Mouse (Mus musculus) liver, embryonic 11.5 days (tissue): Measurements from ENCODE around the gene Arsg. TPM values are rescaled to one million over a fixed set of nuclear protein-coding genes. Genes with fewer than 3 reads are reported as not detected.

Source experiments
- ATAC-seq: fragments of 200-750 bp; cut with Nextera tagmentation; replicated peaks from 2 replicates; pipeline ENCODE4 v1.8.0; 2017; ENCODE audit warnings: moderate number of reproducible peaks, mild to moderate bottlenecking, moderate TSS enrichment, moderate library complexity; ENCODE audit not compliant: low FRiP score
- DNase-seq: peaks from one replicate; pipeline ENCODE4 v3.0.0-alpha.2; 2017; ENCODE audit warnings: low spot score
- H3K27ac ChIP-seq: fragments of 300-500 bp; sonication (generic); 2 replicates; pipeline ENCODE4 v1.5.1; 2014; ENCODE audit warnings: mild to moderate bottlenecking, low read depth, low read length, control low read depth
- H3K27me3 ChIP-seq: fragments of 300-500 bp; sonication (generic); replicated peaks from 2 replicates; pipeline ENCODE4 v1.6.1; 2014; ENCODE audit warnings: low read length, mixed read lengths; ENCODE audit not compliant: control insufficient read depth, insufficient read depth
- H3K36me3 ChIP-seq: fragments of 300-500 bp; sonication (generic); 2 replicates; pipeline ENCODE4 v1.6.1; 2014; ENCODE audit warnings: mild to moderate bottlenecking, low read length, moderate library complexity, mixed read lengths; ENCODE audit not compliant: control insufficient read depth, insufficient read depth
- H3K4me1 ChIP-seq: fragments of 300-500 bp; sonication (generic); replicated peaks from 2 replicates; pipeline ENCODE4 v1.6.1; 2014; ENCODE audit warnings: low read length, mixed read lengths; ENCODE audit not compliant: control insufficient read depth, insufficient read depth
- H3K4me2 ChIP-seq: fragments of 300-500 bp; sonication (generic); 2 replicates; pipeline ENCODE4 v1.6.1; 2014; ENCODE audit warnings: mild to moderate bottlenecking, control low read depth, moderate library complexity
- H3K4me3 ChIP-seq: fragments of 300-500 bp; sonication (generic); 2 replicates; pipeline ENCODE4 v1.5.1; 2014; ENCODE audit warnings: low read depth, low read length, control low read depth
- H3K9ac ChIP-seq: fragments of 300-500 bp; sonication (generic); 2 replicates; pipeline ENCODE4 v1.6.1; 2014; ENCODE audit warnings: low read depth, low read length, control low read depth
- H3K9me3 ChIP-seq: fragments of 300-500 bp; sonication (generic); 2 replicates; pipeline ENCODE4 v1.6.1; 2016; ENCODE audit warnings: low read length, inconsistent platforms, mixed read lengths; ENCODE audit not compliant: control insufficient read depth
- WGBS: fragments of 180-500 bp; shearing (Covaris S2); extraction: QIAGEN DNeasy Blood & Tissue Kit; methylation state at CpG from one replicate; pipeline ENCODE4 v1.1.7; 2014; 5-methylcytosine and 5-hydroxymethylcytosine counted together
- polyA plus RNA-seq: library from polyadenylated mRNA; unstranded; fragments of >200 nt; fragmentation: Nextera tagmentation; extraction: Ambion mirVana; gene quantifications from 2 replicates; pipeline ENCODE4 v1.2.1, GENCODE M21; 2014

The Arsg gene
- polyA plus RNA-seq, 1 experiment from 2014 or later = 5.8 TPM

GRCm38 (mm10) chr11:109440641-109441040, 32.5 kb upstream of the Arsg start:
- WGBS = 56% methylated on average over 4 of the region's 4 CpGs
- Histone ChIP-seq H3K27me3 (no peaks in the 10 kb centered on the region), H3K4me1 (peaks cover 20% of the 10 kb centered on the region), H3K9me3 (no peaks in the 10 kb centered on the region), H3K4me3 (peak overlapping the region; percentile 65), H3K36me3 (peaks cover 2% of the 10 kb centered on the region; the same call in 1 of the 2 replicates), H3K9ac (peak overlapping the region; percentile 67), H3K27ac (no peak overlapping the region), H3K4me2 (peak overlapping the region; percentile 93)
- ATAC-seq = no peak
- no peak for DNase-seq

GRCm38 (mm10) chr11:109441119-109441518, 32.1 kb upstream of the Arsg start:
- Histone ChIP-seq H3K4me3 (no peak overlapping the region), H3K4me1 (peaks cover 23% of the 10 kb centered on the region), H3K9ac (no peak overlapping the region), H3K27me3 (no peaks in the 10 kb centered on the region), H3K36me3 (peaks cover 2% of the 10 kb centered on the region; the same call in 1 of the 2 replicates), H3K27ac (no peak overlapping the region), H3K4me2 (no peak overlapping the region; the same call in 1 of the 2 replicates), H3K9me3 (no peaks in the 10 kb centered on the region)
- ATAC-seq (no peak), DNase-seq (no peak)
- 45% methylated on average over 3 of the region's 3 CpGs for WGBS

DNA sequence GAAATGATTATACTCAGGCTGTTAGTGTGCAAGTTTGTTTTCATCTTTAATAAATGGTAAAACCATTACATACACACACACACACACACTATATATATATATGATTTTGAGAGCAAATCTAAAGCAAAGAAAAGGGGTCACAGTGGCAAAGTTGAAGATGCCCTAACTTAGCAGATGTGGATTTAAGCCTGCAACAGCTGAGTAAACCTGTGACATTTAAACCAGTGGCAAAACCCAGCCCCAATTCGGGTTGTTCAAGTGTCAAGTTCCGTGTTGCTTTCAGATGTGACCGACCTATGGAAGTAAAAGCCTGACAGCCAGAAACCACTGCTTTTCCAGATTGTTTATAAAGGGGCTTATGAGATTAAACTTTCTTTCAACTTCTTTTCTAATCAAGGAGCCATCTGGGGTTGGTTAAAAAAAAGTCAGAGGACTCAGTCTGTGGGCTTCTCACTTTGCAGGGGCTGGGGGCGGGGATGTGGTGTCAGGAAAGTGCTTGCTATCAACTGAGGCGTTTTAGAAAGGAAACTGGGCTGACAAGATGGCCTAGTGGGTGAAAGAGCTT, 30.9 kb upstream of the Arsg start:
- no peak overlapping the region for H3K4me2 ChIP-seq
- no peaks in the 10 kb centered on the region for H3K36me3 ChIP-seq
- 47% methylated on average over 5 of the region's 5 CpGs for WGBS
- ATAC-seq (no peak), DNase-seq (no peak)
- peaks cover 23% of the 10 kb centered on the region for H3K4me1 ChIP-seq
- H3K9ac ChIP-seq = no peak overlapping the region
- no peak overlapping the region for H3K4me3 ChIP-seq
- no peaks in the 10 kb centered on the region for H3K27me3 ChIP-seq
- H3K27ac ChIP-seq = no peak overlapping the region
- no peaks in the 10 kb centered on the region for H3K9me3 ChIP-seq

DNA sequence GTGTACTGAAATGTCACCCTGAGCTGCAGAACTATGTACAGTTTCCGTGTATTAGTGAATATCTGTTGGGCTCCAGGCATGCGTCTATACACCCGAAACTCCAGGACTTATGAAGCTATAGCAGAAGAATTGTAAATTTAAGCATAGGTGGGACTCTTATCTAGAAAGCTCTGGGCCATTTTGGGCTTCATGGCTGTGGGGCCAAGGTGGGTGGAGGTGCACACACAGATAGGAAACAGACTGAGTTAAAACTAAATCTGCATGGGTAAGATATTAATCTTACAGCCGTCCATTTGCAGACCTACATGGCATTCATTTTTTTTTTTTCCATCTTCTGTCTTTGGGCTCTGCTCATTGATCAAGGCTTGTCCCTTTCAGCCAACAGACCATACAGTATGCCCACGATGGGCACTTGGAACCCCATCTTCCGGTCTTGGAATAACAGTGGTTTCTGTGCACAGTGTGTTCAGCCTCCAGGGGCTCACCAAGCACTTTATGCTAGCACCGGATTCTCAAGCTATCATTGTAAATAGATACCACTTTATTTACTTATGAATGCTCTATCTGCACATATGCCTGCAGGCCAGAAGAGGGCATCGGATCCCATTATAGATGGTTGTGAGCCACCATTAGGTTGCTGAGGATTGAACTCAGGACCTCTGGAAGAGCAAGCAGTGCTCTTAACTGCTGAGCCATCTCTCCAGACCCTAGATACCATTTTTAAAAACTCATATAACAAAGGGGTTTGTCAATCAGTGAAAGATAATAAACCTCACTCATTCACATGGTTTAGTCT, 29.5 kb upstream of the Arsg start:
- DNase-seq (no peak), ATAC-seq (0 out of 2 replicates have a peak, but pooled peaks have one; percentile 15)
- H3K27ac ChIP-seq = no peak overlapping the region
- no peak overlapping the region for H3K4me2 ChIP-seq
- H3K4me1 ChIP-seq = peaks cover 23% of the 10 kb centered on the region
- no peak overlapping the region for H3K4me3 ChIP-seq
- 83% methylated on average over 8 of the region's 8 CpGs for WGBS
- H3K36me3 ChIP-seq = no peaks in the 10 kb centered on the region
- no peaks in the 10 kb centered on the region for H3K9me3 ChIP-seq
- H3K27me3 ChIP-seq = no peaks in the 10 kb centered on the region
- no peak overlapping the region for H3K9ac ChIP-seq

GRCm38 (mm10) chr11:109444600-109444999, 28.6 kb upstream of the Arsg start:
- DNase-seq = no peak
- no peaks in the 10 kb centered on the region for H3K36me3 ChIP-seq
- no peak overlapping the region for H3K4me2 ChIP-seq
- peak; percentile 21; the same call in 1 of the 2 replicates for ATAC-seq
- no peaks in the 10 kb centered on the region for H3K27me3 ChIP-seq
- H3K4me3 ChIP-seq = no peak overlapping the region
- no peaks in the 10 kb centered on the region for H3K9me3 ChIP-seq
- H3K4me1 ChIP-seq = peaks cover 19% of the 10 kb centered on the region
- 50% methylated on average over 7 of the region's 7 CpGs for WGBS
- H3K27ac ChIP-seq = no peak overlapping the region
- H3K9ac ChIP-seq = no peak overlapping the region

- no peak overlapping the region for H3K9ac ChIP-seq
- no peak overlapping the region for H3K4me3 ChIP-seq
- 48% methylated on average over 13 of the region's 13 CpGs for WGBS
- DNase-seq (no peak), ATAC-seq (peak; percentile 76)
- H3K9me3 ChIP-seq = no peaks in the 10 kb centered on the region
- H3K27ac ChIP-seq = no peak overlapping the region
- H3K4me1 ChIP-seq = peaks cover 15% of the 10 kb centered on the region
- H3K36me3 ChIP-seq = peaks cover 7% of the 10 kb centered on the region
- no peaks in the 10 kb centered on the region for H3K27me3 ChIP-seq
- no peak overlapping the region for H3K4me2 ChIP-seq
Measured at GRCm38 (mm10) chr11:109445438-109446035, 27.6 kb upstream of the Arsg start.

- peak; percentile 53 for ATAC-seq
- Histone ChIP-seq H3K9me3 (no peaks in the 10 kb centered on the region), H3K4me2 (no peak overlapping the region), H3K27ac (no peak overlapping the region), H3K4me1 (no peaks in the 10 kb centered on the region), H3K36me3 (peaks cover 42% of the 10 kb centered on the region), H3K4me3 (no peak overlapping the region), H3K27me3 (no peaks in the 10 kb centered on the region), H3K9ac (no peak overlapping the region)
- WGBS = 70% methylated on average over 11 of the region's 11 CpGs
- DNase-seq = no peak
Measured at GRCm38 (mm10) chr11:109451169-109451568, 22.0 kb upstream of the Arsg start.

DNA sequence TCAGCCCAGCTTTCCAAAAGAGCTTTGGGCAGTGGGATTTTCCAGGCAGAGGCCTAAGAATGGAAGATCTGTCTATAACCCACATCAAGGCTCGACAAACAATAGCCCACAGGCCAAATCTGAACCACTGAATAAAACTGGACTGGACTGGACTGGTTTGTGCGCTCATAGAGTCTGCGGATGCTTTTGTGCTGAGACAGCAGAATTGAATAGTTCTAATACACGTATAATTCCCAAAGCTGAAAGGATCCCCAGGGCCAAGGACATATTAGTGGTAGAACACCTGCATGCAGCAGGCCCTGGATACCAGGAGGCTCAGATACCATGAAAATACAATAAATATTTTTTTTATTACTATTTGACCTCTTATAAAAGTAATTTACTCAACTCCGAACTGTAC, 16.9 kb upstream of the Arsg start:
- ATAC-seq (no peak), DNase-seq (no peak)
- Histone ChIP-seq H3K9ac (no peak overlapping the region), H3K4me3 (no peak overlapping the region), H3K27me3 (no peaks in the 10 kb centered on the region), H3K27ac (no peak overlapping the region), H3K36me3 (peaks cover 43% of the 10 kb centered on the region), H3K9me3 (no peaks in the 10 kb centered on the region), H3K4me2 (no peak overlapping the region), H3K4me1 (no peaks in the 10 kb centered on the region)
- 96% methylated on average over 5 of the region's 5 CpGs for WGBS
